Mouse (Mus musculus): ENCODE data around the gene Gm45713. TPM values are rescaled to one million over a fixed set of nuclear protein-coding genes. Genes with fewer than 3 reads are reported as not detected.
A peak's percentile ranks its signal among the peaks of the same experiment; 100 is the strongest.
"Not testable (repeated sequence)": the region's sequence is repeated elsewhere in the genome, so short reads cannot be mapped to it uniquely, and the experiment has no call there.

Gene Gm45713
- polyA plus RNA-seq, 1 experiment from 2014 or later, result 0.53 TPM

DNA sequence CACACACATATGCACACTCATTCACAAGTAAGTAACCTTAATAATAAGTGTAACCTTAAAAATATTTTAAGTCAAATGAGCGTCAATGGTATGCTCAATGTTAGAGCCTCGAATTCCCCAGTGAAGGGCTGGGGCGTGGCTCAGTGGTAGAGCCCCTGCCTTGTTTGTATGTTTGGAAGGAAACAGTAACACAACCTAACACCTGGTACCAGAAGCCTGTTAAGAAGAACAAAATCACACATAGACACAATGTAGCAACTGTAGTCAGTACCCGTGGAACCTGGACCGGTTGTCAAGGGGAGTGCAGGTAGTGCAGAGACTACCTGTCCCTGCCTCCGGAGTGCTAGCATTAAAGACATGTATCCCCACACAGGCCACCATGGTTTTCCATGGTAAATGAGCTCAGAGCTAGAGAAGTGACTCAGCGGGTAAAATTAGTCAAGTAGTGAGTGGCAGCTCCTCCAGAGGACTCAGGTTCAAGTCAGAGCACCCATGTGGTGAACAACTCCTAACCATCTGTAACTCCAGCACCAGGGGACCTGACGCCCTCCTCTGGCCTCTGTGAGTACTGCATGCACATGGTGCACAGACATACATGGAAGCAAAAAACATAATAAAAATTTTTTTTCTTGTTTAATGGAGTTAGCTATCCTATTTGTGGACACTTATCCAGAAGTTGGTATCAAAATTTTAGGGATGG lies 37.3 kb downstream of the Gm45713 start:
- Histone ChIP-seq H3K36me3 (no peaks in the 10 kb centered on the region), H3K27me3 (no peaks in the 10 kb centered on the region), H3K4me1 (replicated peaks) (no peaks in the 10 kb centered on the region), H3K9ac (no peak overlapping the region), H3K4me3 (no peak overlapping the region), H3K27ac (replicated peaks) (no peak overlapping the region), H3K4me2 (no peak overlapping the region), H3K9me3 (no peaks in the 10 kb centered on the region)
- WGBS, result 90% methylated on average over 8 of the region's 8 CpGs
- ATAC-seq (ENCODE audit: low read depth), result no peak

DNA sequence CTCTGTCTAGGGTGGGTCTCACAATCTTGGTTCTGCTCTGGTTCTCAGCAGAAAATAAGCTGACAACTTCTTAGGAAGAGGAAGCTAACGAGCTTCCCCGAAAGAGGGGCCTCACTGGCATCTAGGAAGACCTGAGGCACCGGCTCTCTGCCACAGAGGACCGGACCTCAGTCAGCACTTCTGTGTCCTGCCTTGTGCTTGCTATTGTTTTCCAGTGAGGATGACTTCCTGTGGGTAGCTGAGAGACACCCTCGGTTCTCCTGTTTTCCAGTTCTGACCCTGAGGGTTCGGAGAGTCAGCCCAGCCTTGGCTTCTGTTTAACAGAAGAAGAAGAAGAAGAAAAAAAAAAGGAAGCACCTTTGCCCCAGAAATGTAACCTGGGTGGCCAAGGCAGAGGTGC lies 38.6 kb downstream of the Gm45713 start:
- H3K27me3 ChIP-seq, result no peaks in the 10 kb centered on the region
- peak overlapping the region; percentile 31; the same call in 1 of the 2 replicates for H3K9ac ChIP-seq
- no peaks in the 10 kb centered on the region for H3K9me3 ChIP-seq
- H3K27ac ChIP-seq (replicated peaks), result 0 out of 2 replicates have a peak overlapping the region, but pooled peaks have one; percentile 18
- H3K4me3 ChIP-seq, result no peak overlapping the region
- H3K4me1 ChIP-seq (replicated peaks), result peaks cover 6% of the 10 kb centered on the region; the same call in 1 of the 2 replicates
- no peaks in the 10 kb centered on the region for H3K36me3 ChIP-seq
- WGBS, result 75% methylated on average over 6 of the region's 6 CpGs
- no peak for ATAC-seq (ENCODE audit: low read depth)
- H3K4me2 ChIP-seq, result no peak overlapping the region

DNA sequence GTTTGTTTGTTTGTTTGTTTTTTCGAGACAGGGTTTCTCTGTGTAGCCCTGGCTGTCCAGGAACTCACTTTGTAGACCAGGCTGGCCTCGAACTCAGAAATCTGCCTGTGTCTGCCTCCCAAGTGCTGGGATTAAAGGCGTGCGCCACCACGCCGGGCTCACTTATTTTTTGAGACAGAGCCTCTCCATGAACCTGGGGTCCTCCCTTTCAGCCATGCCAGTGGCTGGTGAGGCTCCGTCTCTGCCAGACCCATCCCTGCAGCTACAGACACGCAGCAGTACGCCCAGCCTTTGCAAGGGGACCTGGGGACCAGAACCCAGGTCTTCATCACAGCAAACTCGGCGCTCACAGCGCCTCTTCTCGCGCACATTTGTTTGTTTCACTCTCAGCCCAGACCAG lies 40.1 kb downstream of the Gm45713 start:
- H3K4me2 ChIP-seq; H3K9me3 ChIP-seq; H3K27ac ChIP-seq (replicated peaks); H3K9ac ChIP-seq; H3K27me3 ChIP-seq; H3K4me3 ChIP-seq; ATAC-seq (ENCODE audit: low read depth); H3K36me3 ChIP-seq: not testable (repeated sequence)
- peaks cover 18% of the 10 kb centered on the region for H3K4me1 ChIP-seq (replicated peaks)
- WGBS, result 95% methylated on average over 14 of the region's 14 CpGs

DNA sequence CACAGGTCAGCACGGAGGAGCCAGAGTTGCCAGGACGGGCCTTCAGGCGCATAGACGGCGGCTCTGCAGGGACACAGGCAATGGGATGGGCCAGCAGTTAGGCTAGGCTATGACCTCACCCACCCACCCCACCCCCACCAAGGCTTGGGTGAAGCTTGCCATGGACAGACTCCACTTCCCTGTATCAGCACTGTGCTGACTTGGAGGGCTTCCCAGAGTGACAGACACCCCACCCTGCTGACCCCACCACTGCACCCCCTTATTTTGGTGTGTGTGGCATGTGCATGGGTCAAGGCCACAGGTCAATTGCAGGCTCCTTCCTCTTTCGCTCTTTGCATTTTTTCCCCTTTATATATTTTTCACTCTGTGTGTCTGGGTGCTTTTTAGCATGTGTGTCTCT lies 40.7 kb downstream of the Gm45713 start:
- Histone ChIP-seq H3K9me3 (no peaks in the 10 kb centered on the region), H3K4me3 (no peak overlapping the region), H3K27me3 (no peaks in the 10 kb centered on the region), H3K4me1 (replicated peaks) (peaks cover 24% of the 10 kb centered on the region), H3K27ac (replicated peaks) (no peak overlapping the region), H3K36me3 (no peaks in the 10 kb centered on the region), H3K4me2 (no peak overlapping the region), H3K9ac (no peak overlapping the region)
- 85% methylated on average over 6 of the region's 6 CpGs for WGBS
- ATAC-seq (ENCODE audit: low read depth), result no peak

DNA sequence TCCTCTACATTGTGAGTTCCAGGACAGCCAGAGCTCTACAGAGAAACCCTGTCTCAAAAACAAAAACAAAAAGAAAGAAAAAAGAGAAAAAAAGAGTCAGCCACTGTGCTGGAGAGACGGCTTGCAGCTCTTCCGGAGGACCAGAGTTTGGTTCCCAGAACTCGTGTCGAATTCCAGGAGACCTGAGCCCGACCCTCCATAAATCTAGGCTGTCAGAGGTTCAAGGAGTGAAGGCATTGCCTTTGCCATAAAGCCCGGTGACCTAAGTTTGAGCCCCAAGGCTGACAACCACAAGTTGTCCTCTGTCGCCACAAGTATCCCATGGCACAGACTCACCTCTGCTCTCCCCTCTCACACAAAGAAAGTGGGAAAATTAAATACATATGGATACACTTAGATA lies 41.9 kb downstream of the Gm45713 start:
- Histone ChIP-seq H3K36me3 (no peaks in the 10 kb centered on the region), H3K4me1 (replicated peaks) (peaks cover 24% of the 10 kb centered on the region), H3K9me3 (no peaks in the 10 kb centered on the region), H3K27ac (replicated peaks) (no peak overlapping the region), H3K27me3 (no peaks in the 10 kb centered on the region), H3K9ac (no peak overlapping the region), H3K4me2 (no peak overlapping the region), H3K4me3 (no peak overlapping the region)
- WGBS, result 11% methylated on average over 7 of the region's 7 CpGs
- ATAC-seq (ENCODE audit: low read depth), result no peak

DNA sequence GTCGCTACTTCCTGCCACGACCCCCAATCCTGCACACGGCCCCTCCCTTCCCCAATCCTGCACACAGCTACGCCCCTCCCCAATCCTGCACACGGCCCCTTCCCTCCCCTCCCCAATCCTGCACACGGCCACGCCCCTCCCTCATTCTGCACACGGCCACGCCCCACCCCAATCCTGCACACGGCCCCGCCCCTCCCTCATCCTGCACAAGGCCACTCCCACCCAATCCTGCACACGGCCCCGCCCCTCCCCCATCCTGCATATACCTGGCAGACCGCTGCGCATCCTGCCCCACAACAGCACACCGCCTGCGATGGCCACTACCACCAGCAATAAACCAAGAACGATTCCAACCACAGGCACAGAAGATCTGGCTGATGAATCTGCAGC lies 42.5 kb downstream of the Gm45713 start:
- Histone ChIP-seq H3K4me1 (replicated peaks) (peaks cover 24% of the 10 kb centered on the region), H3K27me3 (no peaks in the 10 kb centered on the region), H3K4me3 (no peak overlapping the region), H3K9ac (no peak overlapping the region), H3K36me3 (no peaks in the 10 kb centered on the region), H3K9me3 (no peaks in the 10 kb centered on the region), H3K27ac (replicated peaks) (no peak overlapping the region), H3K4me2 (no peak overlapping the region)
- ATAC-seq (ENCODE audit: low read depth), result no peak
- 22% methylated on average over 17 of the region's 18 CpGs for WGBS

DNA sequence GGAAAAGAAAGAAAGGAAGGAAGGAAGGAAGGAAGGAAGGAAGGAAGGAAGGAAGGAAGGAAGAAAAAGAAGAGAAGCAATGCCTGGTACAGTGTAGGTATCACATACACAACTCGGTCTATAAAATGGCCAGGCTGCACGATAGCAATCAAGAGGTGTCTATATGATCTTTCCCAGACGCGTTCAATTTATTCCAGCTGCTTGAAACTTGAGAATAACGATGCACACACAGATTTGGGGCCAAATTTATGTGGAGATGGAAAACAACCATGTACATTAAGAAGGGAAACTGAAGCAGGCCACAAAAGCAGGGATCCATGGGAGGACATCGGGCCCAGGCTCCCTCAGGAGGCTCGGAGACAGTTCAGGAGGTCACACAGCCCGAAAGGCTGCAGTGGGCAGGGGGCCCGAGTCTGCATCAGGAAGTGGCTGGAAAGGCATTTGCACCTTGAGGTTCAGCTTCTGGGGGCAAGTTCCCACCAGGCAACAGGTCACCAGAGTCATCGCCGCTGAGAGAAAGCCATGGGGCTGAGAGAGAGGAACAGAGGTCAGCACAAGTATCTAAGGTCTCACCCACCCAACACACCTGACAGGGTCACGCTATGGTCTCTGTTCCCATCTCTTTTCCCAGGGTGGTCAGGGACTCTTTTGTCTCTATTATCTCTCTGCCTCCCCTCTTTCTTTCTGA lies 43.1 kb downstream of the Gm45713 start:
- Histone ChIP-seq H3K36me3 (no peaks in the 10 kb centered on the region), H3K9ac (no peak overlapping the region), H3K4me1 (replicated peaks) (peaks cover 24% of the 10 kb centered on the region), H3K9me3 (no peaks in the 10 kb centered on the region), H3K27me3 (no peaks in the 10 kb centered on the region), H3K4me3 (no peak overlapping the region), H3K27ac (replicated peaks) (0 out of 2 replicates have a peak overlapping the region, but pooled peaks have one; percentile 5), H3K4me2 (no peak overlapping the region)
- no peak for ATAC-seq (ENCODE audit: low read depth)
- 56% methylated on average over 12 of the region's 12 CpGs for WGBS

DNA sequence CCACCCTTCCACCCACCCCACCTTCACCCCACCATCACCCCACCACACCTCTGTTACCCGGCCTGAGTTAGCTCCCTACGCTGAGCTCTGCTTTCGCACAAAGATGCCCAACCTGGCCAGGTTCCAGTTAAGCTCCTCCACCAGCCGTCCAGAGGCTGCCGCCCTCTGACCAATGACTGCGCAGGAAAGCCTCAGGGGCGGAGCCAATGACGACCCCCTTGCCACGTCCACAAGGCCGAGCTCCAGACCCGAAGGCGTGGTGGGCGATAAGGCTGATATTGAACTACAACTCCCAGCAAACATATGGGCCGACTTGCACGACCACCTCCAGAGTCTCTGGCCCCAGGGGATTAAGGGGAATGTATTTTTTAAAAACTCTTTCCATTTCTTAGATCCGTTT lies 44.0 kb downstream of the Gm45713 start, which contains the start of gene Rcn3:
Rcn3 (minus strand) TSS at position 174 of the 400 bp plus-strand sequence.
- peak; percentile 92 for ATAC-seq (ENCODE audit: low read depth)
- peak within 1 kb of the TSS; percentile 65 for H3K9ac ChIP-seq
- H3K4me1 ChIP-seq (replicated peaks), result peaks cover 24% of the 10 kb centered on the region
- H3K4me2 ChIP-seq, result peak within 1 kb of the TSS; percentile 54
- H3K9me3 ChIP-seq, result no peaks in the 10 kb centered on the region
- H3K27me3 ChIP-seq, result no peaks in the 10 kb centered on the region
- H3K36me3 ChIP-seq, result no peaks in the 10 kb centered on the region
- H3K4me3 ChIP-seq, result peak within 1 kb of the TSS; percentile 41
- under 1% methylated on average over 16 of the region's 16 CpGs for WGBS
- H3K27ac ChIP-seq (replicated peaks), result peak within 1 kb of the TSS; percentile 46; the same call in 1 of the 2 replicates

DNA sequence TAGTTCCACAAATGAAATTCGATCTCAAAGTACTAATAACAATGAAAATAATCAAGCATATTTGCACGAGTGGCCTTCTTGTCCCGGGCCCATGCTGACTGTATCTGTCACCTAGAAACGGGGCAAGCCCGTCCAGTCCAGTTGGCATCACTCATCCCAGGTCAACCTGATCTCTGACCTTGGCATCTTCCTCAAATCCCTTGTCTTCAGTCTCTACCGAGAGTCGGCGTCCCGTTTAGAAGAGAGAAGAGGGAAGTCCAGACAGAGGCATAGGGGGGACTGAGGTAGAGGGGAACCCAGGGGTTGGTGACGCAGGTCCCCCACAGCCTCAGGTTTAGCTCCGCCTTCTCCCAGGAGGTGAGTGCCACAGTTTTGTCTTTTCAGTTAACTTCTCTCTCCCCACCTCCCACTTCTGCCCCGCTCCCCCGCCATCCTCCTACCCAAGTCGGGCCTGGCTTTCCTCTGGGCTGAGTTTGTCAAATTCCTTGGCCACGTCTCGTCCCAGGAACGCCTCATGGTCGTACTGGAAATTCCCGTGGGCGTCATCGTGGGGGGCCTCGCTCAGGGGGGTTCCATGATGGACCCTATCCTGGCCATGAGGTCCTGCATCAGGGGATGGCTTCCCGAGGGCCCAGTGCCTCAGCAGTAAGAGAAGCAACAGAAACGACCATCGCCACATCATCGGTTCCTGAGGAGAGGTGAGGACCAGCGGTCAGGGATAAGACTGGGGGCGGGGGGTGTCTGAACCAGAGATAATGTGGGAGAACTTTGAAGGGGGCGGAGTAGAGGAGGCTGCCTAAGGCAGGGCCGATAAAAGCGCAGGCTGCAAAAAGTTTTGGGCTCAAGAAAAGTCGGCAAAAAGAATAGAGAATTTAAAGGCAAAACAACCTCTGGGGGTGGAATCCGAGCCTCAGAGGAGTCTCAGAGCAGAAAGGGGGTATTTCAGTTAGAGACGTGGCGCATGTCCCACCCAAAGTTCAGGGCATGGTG lies 44.7 kb downstream of the Gm45713 start:
- 17% methylated on average over 35 of the region's 35 CpGs for WGBS
- H3K4me1 ChIP-seq (replicated peaks), result peaks cover 24% of the 10 kb centered on the region
- H3K9me3 ChIP-seq, result no peaks in the 10 kb centered on the region
- peak overlapping the region; percentile 46; the same call in 1 of the 2 replicates for H3K27ac ChIP-seq (replicated peaks)
- ATAC-seq (ENCODE audit: low read depth), result peak; percentile 64
- peaks cover 7% of the 10 kb centered on the region for H3K36me3 ChIP-seq
- peak overlapping the region; percentile 41 for H3K4me3 ChIP-seq
- H3K9ac ChIP-seq, result peak overlapping the region; percentile 65
- peak overlapping the region; percentile 54 for H3K4me2 ChIP-seq
- no peaks in the 10 kb centered on the region for H3K27me3 ChIP-seq

DNA sequence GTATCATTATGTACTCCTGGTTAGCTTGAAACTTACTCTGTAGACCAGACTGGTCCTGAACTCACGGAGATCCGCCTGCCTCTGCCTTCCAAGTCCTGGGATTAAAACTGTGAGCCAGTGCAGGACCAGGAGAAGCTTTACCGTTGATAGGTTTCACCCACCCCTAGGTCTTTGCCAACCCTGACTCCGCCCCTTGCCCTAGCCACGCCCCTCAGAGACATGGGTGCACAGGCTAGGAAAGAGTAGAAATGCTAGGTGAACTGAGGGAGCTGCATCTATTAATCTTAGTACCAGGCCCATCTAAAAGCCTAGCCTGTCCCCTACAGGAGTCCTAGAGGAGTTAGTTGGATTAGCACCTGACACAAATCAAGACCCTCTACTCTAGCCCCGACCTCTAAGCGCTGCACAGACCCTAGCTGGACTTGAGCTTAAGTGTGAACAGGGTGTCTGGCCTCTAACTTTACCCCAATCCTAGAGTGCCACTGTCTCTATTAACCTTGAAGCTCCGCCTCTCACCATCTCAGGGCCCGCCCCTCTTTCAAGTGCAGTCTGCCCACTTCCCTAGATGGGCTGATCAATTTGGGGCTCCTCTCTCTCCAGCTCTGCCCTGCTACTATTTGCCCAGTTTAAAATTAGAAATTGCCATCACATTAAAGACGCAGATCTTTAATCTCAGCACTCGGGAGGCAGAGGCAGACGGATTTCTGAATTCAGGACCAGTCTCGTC lies 45.6 kb downstream of the Gm45713 start:
- Histone ChIP-seq H3K9ac (0 out of 2 replicates have a peak overlapping the region, but pooled peaks have one; percentile 65), H3K9me3 (no peaks in the 10 kb centered on the region), H3K4me3 (peak overlapping the region; percentile 41), H3K4me1 (replicated peaks) (peaks cover 24% of the 10 kb centered on the region), H3K36me3 (peaks cover 14% of the 10 kb centered on the region), H3K4me2 (peak overlapping the region; percentile 54), H3K27ac (replicated peaks) (no peak overlapping the region), H3K27me3 (no peaks in the 10 kb centered on the region)
- ATAC-seq (ENCODE audit: low read depth), result no peak
- 86% methylated on average over 13 of the region's 13 CpGs for WGBS

DNA sequence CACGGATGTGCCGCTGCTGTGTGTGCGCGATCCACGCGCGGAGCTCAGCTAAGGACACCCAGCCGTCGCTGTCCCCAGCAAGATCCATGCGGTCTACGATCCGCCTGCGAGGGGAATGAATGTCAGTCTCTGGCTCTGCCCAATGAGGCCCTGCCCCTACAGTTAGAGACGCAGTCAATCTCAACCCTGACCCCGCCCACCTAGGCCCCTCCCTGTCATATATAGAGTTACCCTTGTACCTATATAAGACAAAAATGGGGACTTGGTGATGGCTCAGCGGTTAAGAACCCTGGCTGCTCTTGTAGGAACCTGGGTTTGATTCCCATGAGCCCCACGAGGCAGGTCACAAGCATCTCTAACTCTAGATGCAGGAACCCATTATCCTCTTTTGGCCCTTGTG lies 47.4 kb downstream of the Gm45713 start:
- H3K36me3 ChIP-seq, result peaks cover 20% of the 10 kb centered on the region
- H3K9me3 ChIP-seq, result no peaks in the 10 kb centered on the region
- H3K27ac ChIP-seq (replicated peaks), result no peak overlapping the region
- no peaks in the 10 kb centered on the region for H3K27me3 ChIP-seq
- H3K9ac ChIP-seq, result no peak overlapping the region
- 92% methylated on average over 17 of the region's 17 CpGs for WGBS
- peaks cover 24% of the 10 kb centered on the region for H3K4me1 ChIP-seq (replicated peaks)
- H3K4me2 ChIP-seq, result no peak overlapping the region
- no peak overlapping the region for H3K4me3 ChIP-seq
- ATAC-seq (ENCODE audit: low read depth), result no peak

All from neural tube, embryonic 13.5 days (tissue).